Mouse (Mus musculus) lung, postnatal 0 days (tissue): ENCODE results near the gene Pcid2. TPM values are rescaled to one million over a fixed set of nuclear protein-coding genes. Genes with fewer than 3 reads are reported as not detected.
"Not testable (repeated sequence)": the region's sequence is repeated elsewhere in the genome, so short reads cannot be mapped to it uniquely, and the experiment has no call there.

Experiments
- ATAC-seq: fragments of 200-750 bp; cut with Nextera tagmentation; 2 replicates; pipeline ENCODE4 v1.8.0; 2017; ENCODE audit warnings: moderate library complexity
- DNase-seq: peaks from one replicate; pipeline ENCODE4 v3.0.0-alpha.2; 2016; ENCODE audit warnings: low spot score
- H3K27ac ChIP-seq: fragments of 300-500 bp; sonication (generic); 2 replicates; pipeline ENCODE4 v1.5.1; 2014; ENCODE audit warnings: antibody characterized with exemption, mild to moderate bottlenecking, low read length, mixed read lengths
- H3K27me3 ChIP-seq: fragments of 300-500 bp; sonication (generic); replicated peaks from 2 replicates; pipeline ENCODE4 v1.6.1; 2014; ENCODE audit warnings: low read length, mixed read lengths; ENCODE audit not compliant: insufficient read depth
- H3K36me3 ChIP-seq: fragments of 300-500 bp; sonication (generic); 2 replicates; pipeline ENCODE4 v1.6.1; 2014; ENCODE audit warnings: low read length, mixed read lengths; ENCODE audit not compliant: insufficient read depth
- H3K4me1 ChIP-seq: fragments of 300-500 bp; sonication (generic); 2 replicates; pipeline ENCODE4 v1.6.1; 2014; ENCODE audit warnings: antibody characterized with exemption, low read depth, low read length, mixed read lengths; ENCODE audit not compliant: insufficient read depth
- H3K4me2 ChIP-seq: fragments of 300-500 bp; sonication (generic); replicated peaks from 2 replicates; pipeline ENCODE4 v1.6.1; 2014; ENCODE audit warnings: low read depth, mild to moderate bottlenecking, low read length, moderate library complexity, mixed read lengths
- H3K4me3 ChIP-seq: fragments of 300-500 bp; sonication (generic); 2 replicates; pipeline ENCODE4 v1.5.1; 2014; ENCODE audit warnings: low read depth, low read length
- H3K9ac ChIP-seq: fragments of 300-500 bp; sonication (generic); replicated peaks from 2 replicates; pipeline ENCODE4 v1.6.1; 2014; ENCODE audit warnings: low read depth, mild to moderate bottlenecking
- H3K9me3 ChIP-seq: fragments of 300-500 bp; sonication (generic); 2 replicates; pipeline ENCODE4 v1.6.1; 2016; ENCODE audit warnings: low read length, mixed read lengths
- CTCF ChIP-seq: IDR thresholded peaks from 2 replicates; pipeline ENCODE4 v1.5.1; 2016; ENCODE audit warnings: antibody characterized with exemption, mild to moderate bottlenecking
- EP300 ChIP-seq: IDR thresholded peaks from 2 replicates; pipeline ENCODE4 v1.6.1; 2016; ENCODE audit warnings: antibody characterized with exemption, mild to moderate bottlenecking, control low read depth
- WGBS: fragments of 180-500 bp; shearing (Covaris S2); extraction: QIAGEN DNeasy Blood & Tissue Kit; methylation state at CpG from one replicate; pipeline ENCODE4 v1.1.7; 2014; 5-methylcytosine and 5-hydroxymethylcytosine counted together
- polyA plus RNA-seq: library from polyadenylated mRNA; unstranded; fragments of >200 nt; fragmentation: Nextera tagmentation; extraction: Ambion mirVana; gene quantifications from 2 replicates; pipeline ENCODE4 v1.2.1, GENCODE M21; 2015

Pcid2 gene
- polyA plus RNA-seq, 1 experiment from 2014 or later = 18.0 TPM

GRCm38 (mm10) chr8:13107990-13108638, 2.9 kb upstream of the Pcid2 start:
- DNase-seq = no peak
- Histone ChIP-seq H3K27me3 (no peaks in the 10 kb centered on the region), H3K9me3 (no peaks in the 10 kb centered on the region), H3K4me3 (no peak overlapping the region), H3K27ac (no peak overlapping the region), H3K36me3 (no peaks in the 10 kb centered on the region), H3K9ac (no peak overlapping the region), H3K4me1 (peaks cover 4% of the 10 kb centered on the region; the same call in 1 of the 2 replicates), H3K4me2 (no peak overlapping the region)
- ATAC-seq = no peak
- TF ChIP-seq EP300 (no peak), CTCF (no peak)
- 82% methylated on average over 13 of the region's 13 CpGs for WGBS

GRCm38 (mm10) chr8:13105908-13106551, 771 bp upstream of the Pcid2 start:
- DNase-seq (peak; percentile 54), ATAC-seq (peak; percentile 41)
- Histone ChIP-seq H3K27me3 (no peaks in the 10 kb centered on the region), H3K4me3 (peak overlapping the region; percentile 95), H3K9me3 (no peaks in the 10 kb centered on the region), H3K9ac (peak overlapping the region; percentile 98), H3K36me3 (no peaks in the 10 kb centered on the region), H3K27ac (peak overlapping the region; percentile 89), H3K4me2 (peak overlapping the region; percentile 63), H3K4me1 (peaks cover 4% of the 10 kb centered on the region; the same call in 1 of the 2 replicates)
- WGBS = 1% methylated on average over 42 of the region's 63 CpGs
- no peak for TF ChIP-seq CTCF
- no peak for TF ChIP-seq EP300

GRCm38 (mm10) chr8:13104691-13105086, 570 bp downstream of the Pcid2 start:
- WGBS = 2% methylated on average over 42 of the region's 45 CpGs
- peak; percentile 72 for ATAC-seq
- Histone ChIP-seq H3K27ac (peak overlapping the region; percentile 95), H3K9ac (peak overlapping the region; percentile 89), H3K4me3 (peak overlapping the region; percentile 93), H3K4me2 (peak overlapping the region; percentile 63), H3K27me3 (no peaks in the 10 kb centered on the region), H3K9me3 (no peaks in the 10 kb centered on the region), H3K36me3 (no peaks in the 10 kb centered on the region; the same call in 1 of the 2 replicates), H3K4me1 (peaks cover 4% of the 10 kb centered on the region; the same call in 1 of the 2 replicates)
- TF ChIP-seq CTCF (peak; percentile 27; the same call in 1 of the 2 replicates), EP300 (no peak)
- peak; percentile 94 for DNase-seq

- no peak for ATAC-seq
- Histone ChIP-seq H3K9me3 (no peaks in the 10 kb centered on the region), H3K9ac (no peak overlapping the region), H3K36me3 (peaks cover 53% of the 10 kb centered on the region), H3K27ac (no peak overlapping the region), H3K27me3 (no peaks in the 10 kb centered on the region), H3K4me1 (no peaks in the 10 kb centered on the region), H3K4me3 (no peak overlapping the region), H3K4me2 (no peak overlapping the region)
- 85% methylated on average over 7 of the region's 7 CpGs for WGBS
- no peak for DNase-seq
- TF ChIP-seq CTCF = no peak
- no peak for TF ChIP-seq EP300
Measured at GRCm38 (mm10) chr8:13077542-13077941, 27.7 kb downstream of the Pcid2 start.

GRCm38 (mm10) chr8:13075579-13075978, 29.7 kb downstream of the Pcid2 start:
- H3K4me3 ChIP-seq, DNase-seq, ATAC-seq, H3K4me2 ChIP-seq, H3K9ac ChIP-seq, H3K9me3 ChIP-seq, H3K27ac ChIP-seq, H3K27me3 ChIP-seq, H3K4me1 ChIP-seq: not testable (repeated sequence)
- 85% methylated on average over 1 of the region's 1 CpGs for whole genome bisulfite sequencing
- H3K36me3 ChIP-seq = peaks cover 43% of the 10 kb centered on the region

GRCm38 (mm10) chr8:13075044-13075443, 30.2 kb downstream of the Pcid2 start:
- H3K27ac ChIP-seq = peak overlapping the region; percentile 47
- DNase-seq (peak; percentile 71), ATAC-seq (peak; percentile 92)
- H3K9me3 ChIP-seq = no peaks in the 10 kb centered on the region
- no peaks in the 10 kb centered on the region for H3K27me3 ChIP-seq
- H3K36me3 ChIP-seq = peaks cover 38% of the 10 kb centered on the region
- no peak overlapping the region for H3K4me3 ChIP-seq
- H3K4me2 ChIP-seq = no peak overlapping the region
- TF ChIP-seq CTCF = no peak
- no peaks in the 10 kb centered on the region for H3K4me1 ChIP-seq
- no peak overlapping the region for H3K9ac ChIP-seq
- WGBS = 74% methylated on average over 8 of the region's 8 CpGs
